Mouse (Mus musculus) adrenal gland, adult 2 months (tissue): Measurements from ENCODE around the gene Eif5a2. TPM values are rescaled to one million over a fixed set of nuclear protein-coding genes. Genes with fewer than 3 reads are reported as not detected.

Experiments
- DNase-seq: peaks from one replicate; pipeline ENCODE4 v3.0.0; 2021
- polyA plus RNA-seq: library from polyadenylated mRNA; depleted of rRNA; stranded (reverse); fragments of >200 nt; gene quantifications from 2 replicates; pipeline ENCODE4 v1.2.3, GENCODE M21; 2012; rRNA removed
- total RNA-seq, 2 experiments: library from RNA; stranded (reverse); gene quantifications; 2 replicates each; pipeline ENCODE4 v1.2.3; 2021

Gene Eif5a2
- total and polyA plus RNA-seq, 3 experiments = 0.22 to 1.9 (median 1.7) TPM

DNA sequence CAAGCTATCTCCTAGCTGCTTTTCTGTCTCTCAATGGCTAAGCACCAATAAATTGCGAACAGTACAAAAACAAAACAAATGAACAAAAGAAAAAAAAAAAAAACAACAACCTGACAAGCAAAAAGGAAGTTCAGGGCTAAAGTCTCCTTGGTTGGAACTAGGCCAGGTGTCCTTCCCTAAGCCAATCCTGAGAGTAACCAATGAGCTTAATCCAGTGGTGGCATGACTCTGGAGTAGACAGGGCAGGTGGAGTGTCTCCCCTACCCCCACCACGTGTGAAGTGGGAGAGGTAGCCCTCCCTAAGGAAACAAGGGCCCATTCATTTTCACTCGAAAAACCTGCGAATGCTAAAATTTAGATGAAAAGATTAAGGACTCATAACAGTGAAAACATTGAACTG is 30.4 kb downstream of the Eif5a2 start:
- DNase-seq = no peak

DNA sequence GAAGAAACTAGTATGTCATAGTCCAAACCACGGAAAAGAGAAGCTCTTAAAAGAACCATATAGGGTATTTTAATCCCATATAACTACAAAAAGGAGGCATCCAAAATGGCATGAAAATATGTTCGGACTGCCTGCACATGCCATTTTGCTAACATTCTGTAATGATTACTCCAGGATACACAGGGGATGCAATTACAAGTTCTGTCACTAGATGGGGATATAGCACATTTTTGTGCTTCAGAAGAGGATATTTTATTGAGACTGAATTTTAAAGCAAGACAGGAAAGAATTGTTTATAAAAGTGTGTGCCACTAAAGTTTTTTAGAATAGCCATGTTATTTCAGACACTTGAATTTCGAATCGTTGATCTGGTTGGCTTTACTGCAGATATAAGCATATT is 33.3 kb downstream of the Eif5a2 start:
- DNase-seq = no peak

DNA sequence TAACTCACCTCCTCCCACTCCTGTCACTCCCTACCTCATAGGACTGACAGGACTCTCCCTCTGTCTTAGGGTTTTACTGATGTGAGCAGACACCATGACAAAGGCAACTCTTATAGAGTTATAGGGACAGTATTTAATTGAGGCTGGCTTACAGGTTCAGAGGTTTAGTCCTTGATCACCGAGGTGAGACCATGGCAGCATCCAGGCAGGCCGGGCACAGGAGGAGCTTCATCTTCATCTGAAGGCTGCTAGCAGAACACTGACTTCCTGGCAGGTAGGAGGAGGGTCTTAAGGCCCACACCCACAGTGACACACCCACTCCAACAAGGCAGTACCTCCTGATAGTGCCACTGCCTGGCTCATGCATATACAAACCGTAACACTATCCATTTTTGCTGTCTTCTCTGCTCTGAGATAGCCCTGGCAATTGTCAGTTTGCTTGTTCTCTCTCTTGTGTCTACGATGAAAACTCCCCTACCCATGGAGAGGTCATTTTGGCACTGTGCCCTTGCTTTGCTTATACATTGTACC is 35.0 kb downstream of the Eif5a2 start:
- no peak for DNase-seq

DNA sequence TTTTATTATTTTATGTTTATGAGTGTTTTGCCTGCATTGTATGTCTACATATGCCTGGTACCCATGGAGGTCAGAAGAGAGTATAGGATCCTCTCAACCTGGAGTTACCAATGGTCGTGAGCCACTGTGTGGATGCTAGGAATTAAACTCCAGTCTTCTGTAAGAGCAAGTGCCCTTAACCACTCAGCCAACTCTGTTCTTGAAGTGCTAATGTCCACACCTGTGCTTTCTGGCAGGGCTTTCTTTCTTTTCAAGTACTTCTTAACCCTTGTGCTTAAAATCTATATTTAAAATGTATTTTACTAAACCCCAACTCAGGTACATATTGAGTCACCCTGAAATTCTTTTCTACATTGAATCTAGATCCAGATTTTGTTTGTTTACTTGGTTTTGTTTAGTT is 45.2 kb downstream of the Eif5a2 start:
- DNase-seq = no peak

DNA sequence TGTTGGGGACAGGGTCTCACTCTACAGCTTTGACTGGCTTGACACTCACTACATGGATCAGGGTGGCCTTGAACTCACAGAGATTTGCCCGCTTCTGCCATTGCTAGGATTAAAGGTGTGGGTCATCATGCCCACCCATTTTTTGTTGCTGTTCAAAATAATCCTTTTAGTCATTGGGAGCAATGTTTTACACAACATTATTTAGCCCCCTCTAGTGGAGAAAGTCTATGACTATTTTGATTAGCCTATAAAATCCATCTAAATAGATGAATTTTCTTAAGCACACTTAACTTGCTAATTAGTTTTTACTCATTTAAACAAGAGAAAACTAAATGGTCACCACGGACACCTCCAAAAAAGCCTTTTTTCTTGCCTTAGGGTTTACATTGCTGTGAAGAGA is 46.5 kb downstream of the Eif5a2 start:
- DNase-seq = no peak

DNA sequence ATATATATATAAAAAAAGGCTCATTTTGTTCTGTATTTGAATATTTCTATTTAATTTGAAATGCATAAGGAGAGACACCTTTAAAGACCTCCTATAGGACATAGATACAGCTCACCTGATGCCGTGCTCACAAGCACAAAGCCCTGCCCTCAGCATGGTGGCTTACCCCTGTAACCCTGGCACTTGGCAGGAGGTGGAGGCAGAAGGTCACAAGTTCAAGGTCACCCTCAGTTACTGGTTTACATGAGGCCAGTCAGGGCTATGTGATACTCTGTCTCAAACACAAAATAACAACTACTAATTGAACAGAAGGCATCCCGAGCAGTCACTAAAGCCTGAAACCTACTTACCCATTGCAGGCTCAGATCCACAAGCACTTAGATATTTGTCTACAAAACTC is 48.4 kb downstream of the Eif5a2 start:
- DNase-seq = no peak

DNA sequence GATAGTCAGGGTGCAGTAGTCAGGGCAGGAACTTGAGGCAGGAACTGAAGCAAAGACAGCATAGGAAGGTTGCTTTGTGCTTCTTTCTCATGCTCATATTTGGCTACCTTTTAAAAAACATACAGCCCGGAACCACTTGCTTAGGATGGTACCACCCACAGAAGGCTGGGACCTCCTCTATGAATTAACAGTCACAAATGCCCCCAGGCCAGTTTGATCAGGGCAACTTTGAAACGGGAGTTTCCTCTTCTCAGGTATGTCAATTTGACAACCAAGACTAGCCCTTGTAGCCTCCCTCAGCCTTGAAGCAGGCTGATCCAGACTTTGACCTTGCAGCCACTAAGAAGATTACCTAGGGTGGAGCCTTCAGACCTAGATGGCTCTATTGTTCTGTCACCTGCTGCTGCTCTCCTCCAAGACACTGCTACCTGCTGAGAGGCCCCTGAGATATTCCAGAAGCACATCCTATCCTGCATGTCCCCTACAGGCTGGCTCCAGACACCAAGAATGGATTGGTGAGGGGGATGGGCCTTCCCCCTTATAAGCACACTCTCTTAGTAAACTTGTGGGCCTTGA is 55.8 kb downstream of the Eif5a2 start:
- no peak for DNase-seq

DNA sequence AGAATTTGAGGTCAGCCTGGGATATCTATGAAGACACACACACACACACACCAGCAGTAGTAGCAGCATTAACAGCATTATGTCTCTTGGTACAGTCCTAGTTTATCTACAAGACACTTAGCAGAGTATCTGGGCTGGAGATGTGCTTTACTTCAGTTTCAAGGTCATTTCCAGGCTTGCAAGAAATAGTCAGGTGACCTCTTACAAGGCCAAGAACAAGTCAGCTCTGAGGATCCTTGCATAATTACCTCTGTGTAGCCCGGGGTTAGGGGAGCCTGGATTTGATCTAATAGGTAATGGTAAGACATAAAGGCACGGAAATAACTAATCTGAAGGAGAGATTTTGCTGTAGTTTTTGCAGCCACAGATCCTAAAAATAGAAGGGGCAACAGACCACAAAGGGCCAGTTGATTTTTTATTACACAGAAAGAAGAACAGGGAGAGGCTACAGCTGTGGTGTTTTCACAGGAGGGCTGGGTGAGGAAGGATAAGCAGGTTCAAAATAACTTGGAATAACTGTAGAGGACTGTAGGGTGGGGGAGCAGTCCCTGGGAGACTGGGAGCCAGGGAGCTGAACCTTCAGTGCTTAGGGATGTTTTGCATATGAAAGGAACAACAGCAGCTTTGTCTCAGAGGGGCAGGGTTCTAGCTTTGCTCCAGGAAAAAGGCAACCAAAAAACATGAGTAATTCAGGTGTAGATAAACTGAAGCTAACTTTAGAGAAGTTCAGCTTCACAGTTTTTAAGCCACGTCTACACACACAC is 61.0 kb downstream of the Eif5a2 start:
- DNase-seq = no peak

DNA sequence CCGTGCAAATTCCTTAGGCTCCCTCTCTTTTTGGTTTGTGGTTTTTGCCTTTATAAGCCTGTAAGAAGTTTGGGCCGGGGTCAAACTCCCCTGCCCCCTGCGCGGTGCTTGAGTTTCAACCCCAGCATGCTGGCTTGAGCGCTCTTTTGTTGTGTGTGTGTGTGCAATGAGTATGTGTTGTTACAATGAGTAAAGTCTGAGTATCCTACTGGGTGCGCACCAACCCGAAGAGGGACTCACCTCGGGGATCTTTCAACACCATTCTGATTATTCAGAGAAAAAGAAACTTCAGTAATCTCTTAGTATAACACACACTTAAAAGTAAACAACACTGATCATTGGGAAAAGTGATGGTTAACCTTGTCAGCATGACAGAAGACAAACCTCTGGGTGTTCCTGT is 62.2 kb downstream of the Eif5a2 start:
- DNase-seq = no peak

DNA sequence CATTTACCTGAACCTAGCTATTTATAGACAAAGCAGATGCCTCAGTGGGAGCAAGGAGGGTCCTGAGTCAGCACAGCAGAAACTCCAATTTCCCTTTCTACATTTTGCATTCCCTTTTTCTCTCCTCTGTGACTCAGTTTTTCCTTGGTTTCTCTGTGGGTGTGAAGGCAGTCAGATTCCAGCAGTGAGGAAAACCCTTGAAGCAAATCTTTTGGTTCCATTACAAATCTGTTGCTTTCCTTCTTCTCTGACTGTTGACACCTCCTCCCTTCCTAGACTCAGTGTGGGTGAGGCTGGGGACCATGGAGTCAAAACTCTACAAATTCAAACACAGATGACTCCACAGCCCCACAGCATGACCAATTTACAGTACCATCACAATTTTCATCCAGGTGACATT is 66.0 kb downstream of the Eif5a2 start:
- no peak for DNase-seq

Other genes starting within 250 kb of the Eif5a2 start
- gene Slc2a2, start 83.4 kb upstream of the Eif5a2 start, total RNA-seq = under 1 TPM in 1 of 2 experiments, not detected in 1; 0.37 TPM
- 0.03 and 0.09 TPM in 2 replicates for gene Slc2a2, start 83.4 kb upstream of the Eif5a2 start, polyA plus RNA-seq
- 100 to 1,000 TPM in 1 of 2 experiments, 10 to 100 TPM in 1; 89.8 to 198 TPM for gene Rpl22l1, start 24.2 kb downstream of the Eif5a2 start, total RNA-seq
- 0.65 and 1.4 TPM in 2 replicates for gene Rpl22l1, start 24.2 kb downstream of the Eif5a2 start, polyA plus RNA-seq
- gene Gm1527, start 111.3 kb downstream of the Eif5a2 start, total RNA-seq = under 1 TPM in 1 of 2 experiments, not detected in 1; 0.52 TPM
- not detected in 2 replicates for gene Gm1527, start 111.3 kb downstream of the Eif5a2 start, polyA plus RNA-seq